Mouse (Mus musculus) brown adipose tissue, adult 24 weeks (tissue): ENCODE results near the gene Tomm34. TPM values are rescaled to one million over a fixed set of nuclear protein-coding genes. Genes with fewer than 3 reads are reported as not detected.

Source experiments
- H3K27ac ChIP-seq: fragments of 200-500 bp; replicated peaks from 2 replicates; pipeline ENCODE4 v1.5.1; 2012; ENCODE audit warnings: low read depth, mild to moderate bottlenecking, low read length
- H3K4me1 ChIP-seq: fragments of 200-500 bp; 2 replicates; pipeline ENCODE4 v1.6.1; 2012; ENCODE audit warnings: low read length, mixed read lengths; ENCODE audit not compliant: control insufficient read depth, insufficient read depth, insufficient read length
- H3K4me3 ChIP-seq: fragments of 200-500 bp; 2 replicates; pipeline ENCODE4 v1.5.1; 2012; ENCODE audit warnings: low read depth, mild to moderate bottlenecking, low read length, moderate library complexity; ENCODE audit not compliant: insufficient read depth
- polyA plus RNA-seq: library from polyadenylated mRNA; stranded (reverse); fragments of >200 nt; gene quantifications from 2 replicates; pipeline ENCODE4 v1.2.4, GENCODE M21; 2012; ENCODE audit not compliant: missing spikeins, insufficient read depth, insufficient read length

Tomm34 gene
- polyA plus RNA-seq, 1 experiment, result 21.0 TPM

DNA sequence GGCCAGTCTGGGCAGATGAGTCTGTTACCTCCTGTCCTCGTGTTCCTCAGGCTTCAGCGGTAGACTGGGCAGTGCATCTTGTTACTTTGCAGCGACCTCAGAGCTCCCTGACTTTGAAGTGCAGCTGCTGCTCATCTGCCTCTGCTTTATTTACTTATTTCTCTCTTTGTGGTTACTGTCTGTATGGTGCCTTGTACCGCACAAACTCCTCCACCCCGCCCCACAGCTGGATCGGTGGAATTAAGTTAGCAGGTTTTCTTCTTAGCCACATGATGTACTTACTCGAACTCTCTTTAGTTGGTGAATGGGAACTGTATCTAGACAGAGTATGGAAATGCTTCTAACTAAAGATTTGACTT lies 13.4 kb upstream of the Tomm34 start:
- Histone ChIP-seq H3K4me3 (no peak overlapping the region), H3K27ac (peak overlapping the region; percentile 56), H3K4me1 (no peaks in the 10 kb centered on the region)

- Histone ChIP-seq H3K4me3 (no peak overlapping the region), H3K27ac (no peak overlapping the region; the same call in none of the 2 replicates)
These were observed 12.8 kb upstream of the Tomm34 start for GRCm38 (mm10) chr2:164083609-164084341.

GRCm38 (mm10) chr2:164082175-164082574 lies 11.2 kb upstream of the Tomm34 start:
- no peak overlapping the region for H3K27ac ChIP-seq
- no peak overlapping the region for H3K4me3 ChIP-seq
- H3K4me1 ChIP-seq, result no peaks in the 10 kb centered on the region

More at GRCm38 (mm10) chr2:164083609-164084341, 12.8 kb upstream of the Tomm34 start:
- no peaks in the 10 kb centered on the region for H3K4me1 ChIP-seq

DNA sequence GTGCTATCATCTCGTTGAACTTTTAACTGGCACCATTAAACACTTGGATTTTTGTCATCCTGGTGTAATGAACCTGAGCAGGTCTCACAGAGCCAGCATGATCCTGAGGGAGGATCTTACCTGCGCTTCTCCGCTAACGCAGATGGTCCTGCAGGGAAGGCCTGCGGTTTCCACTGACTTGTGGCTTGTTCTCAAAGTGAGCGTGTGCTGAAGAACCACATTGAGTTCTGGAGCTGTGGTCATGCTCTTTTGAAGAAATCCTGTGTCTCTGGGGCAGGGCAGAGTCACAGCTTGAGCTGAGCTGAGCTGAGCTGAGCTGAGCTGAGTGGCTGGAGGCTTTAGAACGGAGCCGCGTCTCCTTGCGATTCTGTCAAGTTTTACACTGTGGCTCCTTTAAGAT lies 10.6 kb upstream of the Tomm34 start:
- no peak overlapping the region for H3K27ac ChIP-seq
- H3K4me1 ChIP-seq, result no peaks in the 10 kb centered on the region
- no peak overlapping the region for H3K4me3 ChIP-seq

DNA sequence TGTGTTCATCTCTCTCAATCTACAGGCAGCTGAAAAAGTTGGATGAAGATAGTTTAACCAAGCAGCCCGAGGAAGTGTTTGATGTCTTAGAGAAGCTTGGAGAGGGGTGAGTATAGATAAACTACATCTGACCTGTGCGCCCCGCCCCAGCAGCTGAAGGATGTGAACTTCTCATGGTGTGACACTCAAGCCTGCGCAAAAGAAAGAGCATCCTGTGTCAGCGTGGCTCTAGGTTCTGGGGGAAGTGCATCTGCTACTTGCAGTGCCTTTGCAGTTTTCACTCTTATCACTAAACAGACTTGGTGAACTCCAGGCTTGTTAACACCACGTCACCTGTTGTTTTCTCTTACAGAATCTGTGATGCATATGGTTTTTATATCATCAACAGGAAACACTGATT lies 8.5 kb upstream of the Tomm34 start:
- Histone ChIP-seq H3K4me1 (peaks cover 11% of the 10 kb centered on the region; the same call in 1 of the 2 replicates), H3K4me3 (no peak overlapping the region), H3K27ac (no peak overlapping the region)

GRCm38 (mm10) chr2:164077875-164078274 lies 6.9 kb upstream of the Tomm34 start:
- H3K4me1 ChIP-seq, result peaks cover 11% of the 10 kb centered on the region; the same call in 1 of the 2 replicates
- no peak overlapping the region for H3K27ac ChIP-seq
- no peak overlapping the region for H3K4me3 ChIP-seq

DNA sequence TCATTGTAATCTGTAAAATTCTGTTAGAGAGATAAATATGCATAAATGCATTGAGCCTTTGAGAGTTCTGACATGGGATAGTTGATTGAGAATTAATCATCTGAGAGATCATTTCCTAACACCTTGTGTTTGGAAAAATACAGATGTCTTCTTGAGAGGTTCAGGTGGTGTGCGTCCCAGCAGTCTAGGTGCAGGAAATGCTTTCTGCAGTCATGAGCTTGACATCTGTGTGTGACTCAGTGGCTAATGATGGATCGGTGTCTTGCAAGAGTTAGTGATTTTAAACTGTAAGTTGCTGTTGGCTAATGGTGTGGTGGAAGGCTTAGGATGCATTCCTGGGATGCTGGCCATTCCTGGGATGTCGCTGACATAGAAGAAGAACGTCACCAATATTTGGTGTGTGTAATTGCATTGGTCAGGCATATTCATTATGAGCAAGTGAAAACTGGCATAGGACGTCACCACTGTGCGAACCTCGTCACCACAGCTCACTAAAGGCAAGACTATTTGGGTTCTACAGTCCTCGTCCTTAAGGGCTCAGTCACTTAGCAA lies 6.0 kb upstream of the Tomm34 start:
- Histone ChIP-seq H3K4me1 (peaks cover 11% of the 10 kb centered on the region; the same call in 1 of the 2 replicates), H3K4me3 (no peak overlapping the region), H3K27ac (no peak overlapping the region)

GRCm38 (mm10) chr2:164075088-164075487 lies 4.1 kb upstream of the Tomm34 start:
- peak overlapping the region; percentile 98 for H3K4me3 ChIP-seq
- peaks cover 11% of the 10 kb centered on the region; the same call in 1 of the 2 replicates for H3K4me1 ChIP-seq
- H3K27ac ChIP-seq, result peak overlapping the region; percentile 34

GRCm38 (mm10) chr2:164073918-164074578 lies 3.1 kb upstream of the Tomm34 start:
- peak overlapping the region; percentile 54; the same call in 1 of the 2 replicates for H3K27ac ChIP-seq
- H3K4me1 ChIP-seq, result peaks cover 14% of the 10 kb centered on the region
- peak overlapping the region; percentile 98 for H3K4me3 ChIP-seq

DNA sequence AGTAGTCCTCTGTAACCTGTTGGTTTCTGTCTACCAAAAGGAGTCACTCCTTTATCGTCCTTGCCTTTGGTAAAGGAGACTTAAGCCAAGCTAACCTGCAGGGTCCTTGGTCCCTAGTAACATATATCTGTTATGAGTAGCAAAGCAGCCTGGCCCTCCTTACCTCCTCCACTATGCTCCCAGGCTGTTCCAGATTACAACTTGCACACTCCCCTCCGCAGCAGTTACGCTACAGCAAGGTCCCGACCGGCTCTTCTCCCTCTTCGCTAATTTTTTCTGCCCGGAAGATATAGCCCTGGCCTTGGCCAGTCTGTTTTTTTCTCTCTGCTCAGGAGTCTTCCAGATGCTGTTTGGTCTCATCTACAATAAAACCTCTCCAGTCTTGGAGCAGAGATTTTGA lies 2.2 kb upstream of the Tomm34 start:
- H3K27ac ChIP-seq, result no peak overlapping the region
- peaks cover 14% of the 10 kb centered on the region for H3K4me1 ChIP-seq
- no peak overlapping the region for H3K4me3 ChIP-seq

DNA sequence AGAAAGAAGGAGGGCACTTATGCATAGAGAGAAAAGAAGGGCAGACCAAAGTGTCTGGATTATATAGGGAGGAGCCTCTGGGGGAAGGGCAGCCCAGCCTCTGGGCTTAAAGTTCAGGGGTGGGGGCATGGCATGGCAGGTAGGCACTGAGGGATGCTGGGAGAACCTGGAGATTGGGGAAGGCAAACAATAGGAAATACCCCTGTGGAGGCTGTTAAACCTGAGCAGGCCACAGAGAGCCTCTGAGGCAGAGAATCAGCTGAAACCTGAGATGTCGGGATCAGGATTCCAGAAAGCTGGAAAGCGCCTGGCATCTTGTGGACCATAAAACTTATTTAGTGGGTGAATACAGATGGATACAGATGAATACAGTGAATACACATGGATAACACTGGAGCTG lies 1.1 kb upstream of the Tomm34 start:
- H3K4me1 ChIP-seq, result peaks cover 14% of the 10 kb centered on the region
- no peak overlapping the region for H3K4me3 ChIP-seq
- H3K27ac ChIP-seq, result no peak overlapping the region

- Histone ChIP-seq H3K4me3 (0 out of 2 replicates have a peak overlapping the region, but pooled peaks have one; percentile 17), H3K4me1 (peaks cover 14% of the 10 kb centered on the region), H3K27ac (peak overlapping the region; percentile 37; the same call in 1 of the 2 replicates)
These were observed 460 bp upstream of the Tomm34 start for GRCm38 (mm10) chr2:164071437-164071820.

- H3K4me1 ChIP-seq, result peaks cover 11% of the 10 kb centered on the region
- H3K4me3 ChIP-seq, result peak within 1 kb of the TSS; percentile 97
- peak within 1 kb of the TSS; percentile 78 for H3K27ac ChIP-seq
These were observed 716 bp downstream of the Tomm34 start, which contains the start of gene Stk4 for GRCm38 (mm10) chr2:164070142-164070764. Stk4 (plus strand) TSS chr2:164070322.

DNA sequence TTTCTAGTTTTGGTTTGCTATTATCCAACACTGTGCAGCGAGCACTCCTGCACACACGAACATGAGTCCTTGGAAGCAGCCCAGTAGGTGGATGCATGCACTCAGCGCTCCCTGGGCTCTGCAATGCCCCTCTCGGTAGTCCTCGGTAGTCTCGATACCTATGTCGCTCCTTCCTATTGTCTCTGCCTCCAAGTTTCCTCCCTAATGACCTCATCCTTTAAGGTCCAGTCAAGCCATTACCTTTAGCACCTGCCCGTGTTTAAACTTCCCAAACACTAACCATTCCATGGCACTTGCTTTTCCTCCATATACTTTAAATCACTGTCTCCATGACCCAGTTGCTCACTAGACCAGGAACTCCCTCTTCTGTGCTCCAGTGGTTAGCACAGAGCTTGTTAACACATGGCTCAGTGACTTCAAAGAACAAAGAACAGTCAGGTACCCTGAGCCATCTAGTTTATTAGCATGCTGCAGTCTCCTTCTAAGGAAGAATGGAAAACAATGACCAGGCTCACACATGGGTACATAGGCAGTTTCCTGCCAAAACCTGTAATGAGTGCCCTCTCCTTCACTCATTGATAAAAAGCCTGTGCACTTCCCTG lies 11.2 kb downstream of the Tomm34 start:
- Histone ChIP-seq H3K4me1 (no peaks in the 10 kb centered on the region), H3K27ac (no peak overlapping the region), H3K4me3 (no peak overlapping the region)

DNA sequence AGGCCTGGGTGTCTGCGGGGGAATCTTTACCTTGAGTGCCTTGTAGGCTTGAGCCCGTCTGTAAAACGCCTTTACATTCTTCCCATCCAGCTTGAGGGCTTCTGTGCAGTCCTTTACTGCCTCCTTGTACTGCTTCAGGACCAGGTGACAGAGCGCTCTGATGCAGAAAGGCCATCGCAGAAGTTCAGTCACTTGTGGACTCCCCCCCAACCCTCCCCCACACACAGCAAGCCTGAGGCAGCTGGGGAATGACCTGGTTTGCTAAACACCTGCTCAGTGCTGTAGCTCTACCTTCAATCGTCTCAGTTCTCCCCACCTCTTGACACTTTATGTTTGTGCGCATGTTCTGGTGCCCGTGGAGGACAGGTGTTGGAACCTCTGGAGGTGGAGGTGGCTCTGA lies 16.3 kb downstream of the Tomm34 start:
- Histone ChIP-seq H3K27ac (no peak overlapping the region), H3K4me1 (no peaks in the 10 kb centered on the region), H3K4me3 (no peak overlapping the region)
